Mouse (Mus musculus): ENCODE data around the gene Med21.

Gene Med21

GRCm38 (mm10) chr6:146686463-146687196 is 44.3 kb downstream of the Med21 start:
- DNase-seq: peak; percentile 21 to 27

- no peak for DNase-seq
Measured at GRCm38 (mm10) chr6:146688010-146688409, 45.7 kb downstream of the Med21 start.

- no peak for DNase-seq
Measured at GRCm38 (mm10) chr6:146688861-146689260, 46.5 kb downstream of the Med21 start.

DNA sequence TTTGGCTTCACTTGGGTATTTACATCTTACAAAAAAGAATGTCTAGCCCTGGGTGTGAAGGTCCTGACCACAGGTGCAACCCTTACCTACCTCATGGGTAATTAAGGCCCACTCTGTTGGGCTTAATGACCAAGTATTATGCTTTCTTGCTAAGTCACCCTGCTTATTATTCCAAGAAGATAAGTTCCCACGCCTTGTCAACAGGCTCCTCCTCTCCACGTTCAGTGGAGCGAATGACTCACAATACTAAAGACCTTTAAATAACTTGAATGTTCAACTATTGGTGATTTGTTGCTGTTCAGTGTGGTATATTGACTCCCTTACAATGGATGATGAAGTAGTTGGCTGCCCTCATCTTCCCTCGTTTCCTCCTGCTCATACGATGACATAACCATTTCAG is 55.4 kb downstream of the Med21 start:
- no peak for DNase-seq

- no peak for DNase-seq
Measured at GRCm38 (mm10) chr6:146698376-146698775, 56.0 kb downstream of the Med21 start.

Data from lung, adult 18-20 months (tissue).